Mouse (Mus musculus) megakaryocyte, embryonic 14.5 days (primary cell): ENCODE data around the gene Pax1.

ENCODE experiments used
- FLI1 ChIP-seq: IDR thresholded peaks from 2 replicates; pipeline ENCODE4 v1.6.1; 2012; ENCODE audit warnings: low read length, inconsistent platforms, mixed read lengths
- GATA1 ChIP-seq: IDR thresholded peaks from 3 replicates; pipeline ENCODE4 v1.6.1; 2012; ENCODE audit warnings: mixed read lengths, low read length, inconsistent platforms, borderline replicate concordance

GRCm38 (mm10) chr2:147362316-147362715 is 591 bp downstream of the Pax1 start:
- no peak for TF ChIP-seq FLI1
- no peak for TF ChIP-seq GATA1
